Mouse (Mus musculus) lung, postnatal 4 days (tissue): ENCODE measurements around the gene Ssbp2.
A peak's percentile ranks its signal among the peaks of the same experiment; 100 is the strongest.

Experiments used
- DNase-seq, 2 experiments: peaks; one replicate each; pipeline ENCODE4 v3.0.0; 2021

Gene Ssbp2

GRCm38 (mm10) chr13:91741280-91742047, 281.4 kb downstream of the Ssbp2 start, which contains the start of gene Acot12:
Gene Acot12 (plus strand): TSS chr13:91741512.
- DNase-seq, result peak; percentile 10 to 40

- DNase-seq, result no peak
Observed at GRCm38 (mm10) chr13:91743180-91743579, 283.1 kb downstream of the Ssbp2 start.

DNA sequence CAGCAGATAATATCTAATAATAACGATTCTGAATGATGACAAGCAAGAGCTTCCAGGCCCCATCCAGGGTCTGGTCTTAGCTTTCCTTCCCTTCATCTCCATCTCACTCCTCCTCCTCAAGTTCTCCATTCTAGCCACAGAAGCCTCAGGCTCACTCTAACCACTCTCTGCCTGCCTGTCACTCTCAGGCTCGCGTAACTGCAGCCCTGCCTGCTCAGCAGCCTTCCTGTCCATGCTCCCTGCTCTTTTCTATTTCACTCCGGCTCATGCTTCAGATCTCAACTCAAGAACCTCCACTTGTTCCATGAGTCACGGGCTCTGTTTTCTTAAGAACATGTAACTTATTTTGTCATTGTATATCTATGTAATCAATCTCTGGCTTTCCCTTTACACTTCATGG, 286.4 kb downstream of the Ssbp2 start:
- no peak for DNase-seq

DNA sequence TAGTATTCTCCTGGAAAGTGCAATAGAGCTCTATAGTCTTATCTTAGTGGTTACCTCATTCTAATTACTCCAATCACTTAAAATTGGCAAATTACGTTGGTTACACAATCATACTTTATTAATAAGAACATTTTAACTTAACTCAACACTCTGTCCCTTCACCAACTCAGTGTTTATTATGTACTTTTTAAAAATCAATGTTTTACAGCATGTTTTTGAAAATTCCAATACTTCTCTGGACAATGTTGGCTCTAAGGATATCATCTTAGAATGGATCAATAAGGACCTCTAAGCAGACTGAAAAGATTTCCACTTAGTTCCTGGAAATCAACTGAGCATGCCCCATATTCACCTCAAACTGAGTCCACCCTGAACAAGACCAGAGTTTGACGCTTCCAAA, 288.3 kb downstream of the Ssbp2 start:
- no peak for DNase-seq

DNA sequence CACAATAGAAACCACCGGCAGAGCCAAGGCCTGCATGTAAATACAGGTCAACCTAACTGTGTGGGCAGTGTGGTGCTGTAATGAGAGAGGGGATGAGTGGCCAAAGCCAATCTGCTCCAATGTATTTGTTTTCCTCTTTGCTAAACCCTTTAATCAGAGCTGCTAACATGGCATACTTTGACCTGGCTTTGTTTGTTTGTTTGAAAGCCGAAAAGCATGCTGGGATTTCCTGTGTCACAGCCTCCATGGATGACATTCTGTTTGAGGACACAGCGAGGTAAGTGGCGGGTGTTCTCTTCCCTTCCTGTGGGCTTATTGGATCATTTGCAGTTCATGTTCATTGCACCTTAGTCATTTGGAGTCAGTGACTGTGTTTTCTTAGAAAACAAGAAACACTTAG, 289.9 kb downstream of the Ssbp2 start:
- no peak for DNase-seq
